Mouse (Mus musculus): ENCODE data around the gene Krt28. TPM values are rescaled to one million over a fixed set of nuclear protein-coding genes. Genes with fewer than 3 reads are reported as not detected.

Gene Krt28
- total and polyA plus RNA-seq, 2 experiments from 2014 or later: 0.10 to 3.1 TPM

DNA sequence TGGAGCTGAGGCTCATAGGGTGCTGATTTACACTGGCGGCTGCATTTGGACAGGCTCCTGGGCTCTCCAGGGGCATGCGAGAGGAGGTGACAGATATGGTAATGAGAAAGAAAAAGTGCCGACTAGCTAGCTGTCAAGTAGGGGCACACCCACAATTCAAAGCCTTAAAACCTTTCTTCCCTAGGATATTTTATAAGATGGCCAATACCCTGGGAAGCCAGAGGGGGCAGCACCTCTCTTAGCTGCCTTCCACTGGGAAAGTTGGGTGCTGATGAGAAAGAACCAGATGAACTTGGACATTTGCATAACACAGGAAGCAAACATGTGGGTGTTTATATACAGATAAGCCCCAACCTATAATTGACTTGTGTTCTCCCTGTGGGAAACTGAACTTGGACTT, 5.5 kb downstream of the Krt28 start:
- Histone ChIP-seq H3K27me3 (ENCODE audit: control insufficient read depth, insufficient read depth, low read length) (no peaks in the 10 kb centered on the region), H3K4me2 (ENCODE audit: low read depth, low read length) (no peak overlapping the region), H3K9me3 (replicated peaks; ENCODE audit: control insufficient read depth, low read length) (no peaks in the 10 kb centered on the region), H3K4me3 (ENCODE audit: low read depth, low read length) (no peak overlapping the region), H3K4me1 (ENCODE audit: control insufficient read depth, insufficient read depth) (no peaks in the 10 kb centered on the region), H3K9ac (replicated peaks; ENCODE audit: low read depth, low read length) (no peak overlapping the region), H3K27ac (ENCODE audit: low read depth) (no peak overlapping the region), H3K36me3 (replicated peaks; ENCODE audit: control insufficient read depth, insufficient read depth, low read length) (no peaks in the 10 kb centered on the region)
- 6% methylated on average over 3 of the region's 3 CpGs for WGBS
- DNase-seq (ENCODE audit: low spot score) (no peak), ATAC-seq (ENCODE audit: insufficient read depth, low read depth) (no peak)
- no peak for TF ChIP-seq EP300 (IDR thresholded peaks at IDR 0.05; ENCODE audit: low read depth)
- TF ChIP-seq CTCF (IDR thresholded peaks at IDR 0.05; ENCODE audit: low read depth): peak; percentile 47

- H3K36me3 ChIP-seq (replicated peaks; ENCODE audit: control insufficient read depth, insufficient read depth, low read length): no peaks in the 10 kb centered on the region
- H3K4me2 ChIP-seq (ENCODE audit: low read depth, low read length): no peak overlapping the region
- H3K9me3 ChIP-seq (replicated peaks; ENCODE audit: control insufficient read depth, low read length): no peaks in the 10 kb centered on the region
- no peaks in the 10 kb centered on the region for H3K4me1 ChIP-seq (ENCODE audit: control insufficient read depth, insufficient read depth)
- no peak for ATAC-seq (ENCODE audit: insufficient read depth, low read depth)
- no peak overlapping the region for H3K4me3 ChIP-seq (ENCODE audit: low read depth, low read length)
- no peaks in the 10 kb centered on the region for H3K27me3 ChIP-seq (ENCODE audit: control insufficient read depth, insufficient read depth, low read length)
- DNase-seq (ENCODE audit: low spot score): no peak
- no peak overlapping the region for H3K9ac ChIP-seq (replicated peaks; ENCODE audit: low read depth, low read length)
- H3K27ac ChIP-seq (ENCODE audit: low read depth): no peak overlapping the region
- WGBS: 36% methylated on average over 10 of the region's 10 CpGs
- TF ChIP-seq EP300 (IDR thresholded peaks at IDR 0.05; ENCODE audit: low read depth) (no peak), CTCF (IDR thresholded peaks at IDR 0.05; ENCODE audit: low read depth) (no peak)
Observed at GRCm38 (mm10) chr11:99366791-99367190, 7.9 kb downstream of the Krt28 start.

GRCm38 (mm10) chr11:99364412-99364811, 10.3 kb downstream of the Krt28 start:
- H3K36me3 ChIP-seq (replicated peaks; ENCODE audit: control insufficient read depth, insufficient read depth, low read length): no peaks in the 10 kb centered on the region
- no peak overlapping the region for H3K9ac ChIP-seq (replicated peaks; ENCODE audit: low read depth, low read length)
- DNase-seq (ENCODE audit: low spot score) (peak; percentile 13), ATAC-seq (ENCODE audit: insufficient read depth, low read depth) (no peak)
- no peaks in the 10 kb centered on the region for H3K4me1 ChIP-seq (ENCODE audit: control insufficient read depth, insufficient read depth)
- WGBS: 24% methylated on average over 9 of the region's 9 CpGs
- H3K27ac ChIP-seq (ENCODE audit: low read depth): no peak overlapping the region
- no peaks in the 10 kb centered on the region for H3K27me3 ChIP-seq (ENCODE audit: control insufficient read depth, insufficient read depth, low read length)
- H3K4me2 ChIP-seq (ENCODE audit: low read depth, low read length): no peak overlapping the region
- no peak overlapping the region for H3K4me3 ChIP-seq (ENCODE audit: low read depth, low read length)
- TF ChIP-seq CTCF (IDR thresholded peaks at IDR 0.05; ENCODE audit: low read depth): peak; percentile 63
- no peak for TF ChIP-seq EP300 (IDR thresholded peaks at IDR 0.05; ENCODE audit: low read depth)
- no peaks in the 10 kb centered on the region for H3K9me3 ChIP-seq (replicated peaks; ENCODE audit: control insufficient read depth, low read length)

DNA sequence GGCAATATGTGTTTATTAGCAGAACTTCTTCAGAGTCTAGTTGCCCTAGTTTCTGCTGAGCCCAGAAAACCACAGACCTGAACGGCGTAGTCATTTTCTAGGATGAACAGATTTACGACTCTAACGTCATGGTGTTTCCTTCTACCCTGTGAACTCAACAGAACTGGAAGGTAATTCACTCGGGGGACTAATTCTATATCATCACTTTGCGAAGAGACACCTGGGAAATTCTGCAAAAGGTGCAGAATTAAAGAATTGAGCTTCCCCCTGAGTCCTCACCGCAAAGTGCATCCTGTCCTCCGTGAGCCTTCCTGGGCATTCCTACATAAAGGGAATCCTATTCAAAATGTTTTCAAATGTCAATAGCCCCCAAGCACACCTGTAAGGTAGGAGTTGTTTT, 13.3 kb downstream of the Krt28 start:
- Histone ChIP-seq H3K27ac (ENCODE audit: low read depth) (no peak overlapping the region), H3K9me3 (replicated peaks; ENCODE audit: control insufficient read depth, low read length) (no peaks in the 10 kb centered on the region), H3K4me3 (ENCODE audit: low read depth, low read length) (no peak overlapping the region), H3K36me3 (replicated peaks; ENCODE audit: control insufficient read depth, insufficient read depth, low read length) (no peaks in the 10 kb centered on the region), H3K27me3 (ENCODE audit: control insufficient read depth, insufficient read depth, low read length) (no peaks in the 10 kb centered on the region), H3K9ac (replicated peaks; ENCODE audit: low read depth, low read length) (no peak overlapping the region), H3K4me1 (ENCODE audit: control insufficient read depth, insufficient read depth) (no peaks in the 10 kb centered on the region), H3K4me2 (ENCODE audit: low read depth, low read length) (no peak overlapping the region)
- 81% methylated on average over 8 of the region's 8 CpGs for WGBS
- no peak for ATAC-seq (ENCODE audit: insufficient read depth, low read depth)
- DNase-seq (ENCODE audit: low spot score): no peak
- TF ChIP-seq EP300 (IDR thresholded peaks at IDR 0.05; ENCODE audit: low read depth) (no peak), CTCF (IDR thresholded peaks at IDR 0.05; ENCODE audit: low read depth) (no peak)

- no peaks in the 10 kb centered on the region for H3K36me3 ChIP-seq (replicated peaks; ENCODE audit: control insufficient read depth, insufficient read depth, low read length)
- H3K9ac ChIP-seq (replicated peaks; ENCODE audit: low read depth, low read length): no peak within 1 kb of the TSS
- no peaks in the 10 kb centered on the region for H3K9me3 ChIP-seq (replicated peaks; ENCODE audit: control insufficient read depth, low read length)
- no peak within 1 kb of the TSS for H3K4me2 ChIP-seq (ENCODE audit: low read depth, low read length)
- no peak for DNase-seq (ENCODE audit: low spot score)
- no peak within 1 kb of the TSS for H3K27ac ChIP-seq (ENCODE audit: low read depth)
- no peak for ATAC-seq (ENCODE audit: insufficient read depth, low read depth)
- H3K4me3 ChIP-seq (ENCODE audit: low read depth, low read length): no peak within 1 kb of the TSS
- TF ChIP-seq CTCF (IDR thresholded peaks at IDR 0.05; ENCODE audit: low read depth) (no peak), EP300 (IDR thresholded peaks at IDR 0.05; ENCODE audit: low read depth) (no peak)
- peaks cover 4% of the 10 kb centered on the region; the same call in 1 of the 2 replicates for H3K27me3 ChIP-seq (ENCODE audit: control insufficient read depth, insufficient read depth, low read length)
- no peaks in the 10 kb centered on the region for H3K4me1 ChIP-seq (ENCODE audit: control insufficient read depth, insufficient read depth)
- 65% methylated on average over 12 of the region's 12 CpGs for WGBS
Observed at GRCm38 (mm10) chr11:99351004-99351403, 23.7 kb downstream of the Krt28 start, which contains the start of gene Krt27. Gene Krt27, minus strand, starts transcription at chr11:99351104.

DNA sequence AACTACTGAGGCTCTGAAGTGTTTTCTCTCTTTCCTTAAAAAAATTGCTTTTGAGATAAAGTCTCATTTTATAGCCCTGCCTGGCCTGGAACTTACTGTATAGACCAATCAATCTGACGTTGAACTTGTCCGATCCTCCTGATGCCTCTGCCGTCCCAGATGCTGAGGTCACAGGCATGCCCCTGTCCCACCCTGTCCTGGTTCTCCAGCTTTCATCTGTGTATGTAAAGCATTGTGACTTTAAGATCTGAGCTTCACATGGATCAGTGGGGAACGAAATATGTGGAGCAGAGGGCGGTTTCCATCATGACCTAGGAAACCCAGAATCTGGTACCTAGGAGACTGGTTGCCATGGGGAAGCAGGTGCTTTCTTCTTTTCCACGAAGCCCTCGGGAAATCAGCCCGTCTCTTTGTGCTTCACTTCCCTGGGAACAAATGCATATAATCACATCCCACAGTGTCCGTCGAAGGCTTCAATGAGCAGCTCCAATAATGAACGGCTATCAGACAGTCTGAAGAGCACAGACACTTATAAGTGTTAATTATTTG, 35.3 kb downstream of the Krt28 start:
- Histone ChIP-seq H3K36me3 (replicated peaks; ENCODE audit: control insufficient read depth, insufficient read depth, low read length) (no peaks in the 10 kb centered on the region), H3K27me3 (ENCODE audit: control insufficient read depth, insufficient read depth, low read length) (no peaks in the 10 kb centered on the region), H3K9ac (replicated peaks; ENCODE audit: low read depth, low read length) (no peak overlapping the region), H3K4me3 (ENCODE audit: low read depth, low read length) (no peak overlapping the region), H3K27ac (ENCODE audit: low read depth) (no peak overlapping the region), H3K4me1 (ENCODE audit: control insufficient read depth, insufficient read depth) (no peaks in the 10 kb centered on the region), H3K4me2 (ENCODE audit: low read depth, low read length) (no peak overlapping the region), H3K9me3 (replicated peaks; ENCODE audit: control insufficient read depth, low read length) (no peaks in the 10 kb centered on the region)
- 82% methylated on average over 11 of the region's 11 CpGs for WGBS
- ATAC-seq (ENCODE audit: insufficient read depth, low read depth) (no peak), DNase-seq (ENCODE audit: low spot score) (no peak)
- TF ChIP-seq CTCF (IDR thresholded peaks at IDR 0.05; ENCODE audit: low read depth): no peak
- TF ChIP-seq EP300 (IDR thresholded peaks at IDR 0.05; ENCODE audit: low read depth): no peak

All from heart, postnatal 0 days (tissue).